Mouse (Mus musculus): ENCODE measurements at regions not wholly inside any gene's neighbourhood (a gene's known extent, or its start where the extent isn't known, plus 50 kb on each side); places are given as distances from the start of the nearest gene placed in this dataset.

GRCm38 (mm10) chr11:112951421-112951820, 169.4 kb downstream of the Sox9 start:
- no peaks in the 10 kb centered on the region for H3K9me3 ChIP-seq (replicated peaks; ENCODE audit: low read length)
- no peaks in the 10 kb centered on the region for H3K79me2 ChIP-seq (replicated peaks; ENCODE audit: control insufficient read depth, extremely low read depth, insufficient read depth, poor library complexity, severe bottlenecking)
- no peak for TF ChIP-seq NRF1 (IDR thresholded peaks at IDR 0.05; ENCODE audit: low read depth, low read length)
- no peak for TF ChIP-seq SIN3A (IDR thresholded peaks at IDR 0.05; ENCODE audit: low read length)
- no peak for TF ChIP-seq MXI1 (IDR thresholded peaks at IDR 0.05; ENCODE audit: low read depth, low read length)
- TF ChIP-seq SMC3 (IDR thresholded peaks at IDR 0.05; ENCODE audit: low read depth, low read length), result no peak
- TF ChIP-seq MAFK (IDR thresholded peaks at IDR 0.05; ENCODE audit: insufficient replicate concordance, low read length), result no peak
- no peak for TF ChIP-seq RAD21 (IDR thresholded peaks at IDR 0.05; ENCODE audit: low read depth, low read length)
- TF ChIP-seq RCOR1 (conservative IDR thresholded peaks at IDR 0.05; ENCODE audit: low read depth, low read length), result no peak
- no peak for TF ChIP-seq HCFC1 (IDR thresholded peaks at IDR 0.05; ENCODE audit: low read depth, low read length)
- TF ChIP-seq POLR2A (IDR thresholded peaks at IDR 0.05; ENCODE audit: low read depth, low read length), result no peak
- TF ChIP-seq JUN (IDR thresholded peaks at IDR 0.05; ENCODE audit: insufficient read depth, low read depth, low read length), result no peak
- TF ChIP-seq BHLHE40 (IDR thresholded peaks at IDR 0.05; ENCODE audit: low read depth, low read length), result no peak
- TF ChIP-seq ZKSCAN1 (IDR thresholded peaks at IDR 0.05; ENCODE audit: borderline replicate concordance, low read depth, low read length), result no peak
- TF ChIP-seq CHD2 (IDR thresholded peaks at IDR 0.05; ENCODE audit: low read length), result no peak
- TF ChIP-seq CTCF (conservative IDR thresholded peaks at IDR 0.05 in 1 of 2, IDR thresholded peaks at IDR 0.05 in 1 of 2; ENCODE audit: low read depth in 2 of 2, low read length in 2 of 2), result no peak
- TF ChIP-seq PAX5 (IDR thresholded peaks at IDR 0.05; ENCODE audit: low read length), result no peak
- no peak for TF ChIP-seq MEF2A (IDR thresholded peaks at IDR 0.05; ENCODE audit: borderline replicate concordance, low read depth, low read length)
- no peak for TF ChIP-seq TCF12 (IDR thresholded peaks at IDR 0.05; ENCODE audit: low read depth, low read length)
- TF ChIP-seq USF1 (IDR thresholded peaks at IDR 0.05; ENCODE audit: low read depth, low read length), result no peak
- no peak for TF ChIP-seq ELF1 (IDR thresholded peaks at IDR 0.05; ENCODE audit: low read depth, low read length)
- no peak for TF ChIP-seq KAT2A (IDR thresholded peaks at IDR 0.05; ENCODE audit: insufficient replicate concordance, low read length)
- no peak overlapping the region for H3K9ac ChIP-seq (ENCODE audit: insufficient read depth, low read depth)
- DNase-seq (ENCODE audit: extremely low read depth), result no peak
- in situ Hi-C loops (cut with MboI; ENCODE audit: low pct_ligation_motif_present, low pct_unique_long_range_greater_than_20kb, low sequenced_read_pairs) (no loop called here), dilution Hi-C loops (cut with MboI; ENCODE audit: extremely low pct_ligation_motif_present, extremely low pct_unique_long_range_greater_than_20kb, low sequenced_read_pairs) (no loop called here)
- H3K4me3 ChIP-seq (replicated peaks in 1 of 3; ENCODE audit: low read depth in 2 of 3, low read length in 2 of 3, poor library complexity in 1 of 3), result no peak overlapping the region
- no peak overlapping the region for H3K27ac ChIP-seq (ENCODE audit: insufficient read depth, low read depth)
- peaks cover 0 to 3% of the 10 kb centered on the region in 2 experiments; a peak in 1 of 4 replicates for H3K4me1 ChIP-seq (ENCODE audit: control insufficient read depth in 1 of 2, insufficient read depth in 2 of 2)
- H3K4me2 ChIP-seq (ENCODE audit: insufficient read depth, low read depth, poor library complexity, severe bottlenecking), result no peak overlapping the region
- no peaks in the 10 kb centered on the region for H3K36me3 ChIP-seq (replicated peaks in 1 of 2; ENCODE audit: control insufficient read depth in 1 of 2, insufficient read depth in 1 of 2, low read length in 1 of 2)
- H3K27me3 ChIP-seq (replicated peaks), result no peaks in the 10 kb centered on the region

- Histone ChIP-seq H3K9ac (ENCODE audit: insufficient read depth, low read depth) (no peak overlapping the region), H3K27ac (ENCODE audit: insufficient read depth, low read depth) (no peak overlapping the region), H3K4me2 (ENCODE audit: insufficient read depth, low read depth, poor library complexity, severe bottlenecking) (no peak overlapping the region), H3K79me2 (replicated peaks; ENCODE audit: control insufficient read depth, extremely low read depth, insufficient read depth, poor library complexity, severe bottlenecking) (no peaks in the 10 kb centered on the region), H3K4me1 (ENCODE audit: control insufficient read depth in 1 of 2, insufficient read depth in 2 of 2) (peaks cover 0 to 3% of the 10 kb centered on the region in 2 experiments; a peak in 1 of 4 replicates), H3K36me3 (replicated peaks in 1 of 2; ENCODE audit: control insufficient read depth in 1 of 2, insufficient read depth in 1 of 2, low read length in 1 of 2) (no peaks in the 10 kb centered on the region), H3K9me3 (replicated peaks; ENCODE audit: low read length) (no peaks in the 10 kb centered on the region), H3K4me3 (replicated peaks in 1 of 3; ENCODE audit: low read depth in 2 of 3, low read length in 2 of 3, poor library complexity in 1 of 3) (no peak overlapping the region), H3K27me3 (replicated peaks) (no peaks in the 10 kb centered on the region)
- dilution Hi-C loops (cut with MboI; ENCODE audit: extremely low pct_ligation_motif_present, extremely low pct_unique_long_range_greater_than_20kb, low sequenced_read_pairs), result no loop called here
- TF ChIP-seq JUND (conservative IDR thresholded peaks at IDR 0.05; ENCODE audit: low read depth, low read length) (no peak), MAX (IDR thresholded peaks at IDR 0.05; ENCODE audit: low read length) (no peak), E2F4 (IDR thresholded peaks at IDR 0.05; ENCODE audit: insufficient replicate concordance, low read depth, low read length) (no peak), MEF2A (IDR thresholded peaks at IDR 0.05; ENCODE audit: borderline replicate concordance, low read depth, low read length) (no peak), NELFE (IDR thresholded peaks at IDR 0.05; ENCODE audit: low read depth, low read length) (no peak), MYC (IDR thresholded peaks at IDR 0.05; ENCODE audit: low read depth, low read length) (no peak)
- in situ Hi-C loops (cut with MboI; ENCODE audit: low pct_ligation_motif_present, low pct_unique_long_range_greater_than_20kb, low sequenced_read_pairs), result no loop called here
- DNase-seq (ENCODE audit: extremely low read depth), result no peak
Measured at GRCm38 (mm10) chr11:112952356-112952755, 170.3 kb downstream of the Sox9 start.
